15 mouse cellular contexts compared by ENCODE assay signal in the genomic region with DNA sequence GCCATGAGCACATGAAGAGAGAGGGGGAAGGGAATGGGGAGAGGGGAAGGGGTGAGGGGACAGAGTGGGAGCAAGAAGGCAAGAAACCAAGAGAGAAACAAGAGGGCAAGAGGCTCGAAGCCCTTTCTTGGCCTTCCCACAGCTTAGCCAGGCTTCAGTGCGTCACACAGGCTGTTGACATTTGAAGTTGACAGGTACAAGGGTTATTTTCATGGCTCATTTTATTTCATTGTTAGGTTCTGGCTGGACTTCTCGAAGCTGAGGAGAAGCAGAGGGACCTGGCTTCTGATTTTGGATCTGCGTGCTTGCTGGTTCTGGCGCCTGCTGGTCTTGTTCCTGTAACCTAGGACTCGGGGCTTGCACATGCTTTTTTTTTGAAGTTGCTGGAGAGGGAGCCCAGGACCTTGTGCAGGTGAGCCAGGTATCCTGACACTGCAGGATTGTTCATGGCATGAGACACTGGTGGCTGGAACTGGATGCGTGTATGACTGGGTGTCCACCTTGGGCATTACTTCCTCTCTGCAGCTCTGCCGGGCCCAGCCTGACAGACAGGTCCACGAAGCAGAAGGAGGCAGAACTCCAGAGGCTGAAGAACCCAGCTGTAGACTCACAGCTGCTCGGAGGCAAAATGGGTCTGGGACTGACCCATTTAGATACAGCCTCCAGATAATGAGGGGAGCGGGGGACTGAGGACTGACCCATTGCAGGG.
"Had no signal": no experiment of that assay in that cellular context is flagged by ENCODE, and none has a peak within 500 bp of the region (broad histone marks: within the 10 kb centered on the region; RNA-seq: fewer than 3 reads in every experiment).

No protein-coding gene starts in this region.

- H3K9me3 ChIP-seq: limb, embryonic 13.5 days; liver, embryonic 13.5 days; midbrain, embryonic 13.5 days; neural tube, embryonic 15.5 days had no signal

- DNase-seq: kidney, adult 8-10 months; kidney, postnatal 4 days; left cerebral cortex, postnatal 4 days; liver, embryonic 13.5 days; lung, adult 18-20 months; right cerebral cortex, postnatal 4 days; spleen, adult 18-20 months; thymus, adult 2 months; thymus, postnatal 25 days had no signal

- H3K4me2 ChIP-seq: limb, embryonic 13.5 days; liver, embryonic 13.5 days; midbrain, embryonic 13.5 days; neural tube, embryonic 15.5 days had no signal

- H3K36me3 ChIP-seq: limb, embryonic 13.5 days; midbrain, embryonic 13.5 days; neural tube, embryonic 15.5 days had no signal

- H3K27me3 ChIP-seq: limb, embryonic 13.5 days; liver, embryonic 13.5 days; midbrain, embryonic 13.5 days; neural tube, embryonic 15.5 days had no signal

- H3K4me1 ChIP-seq: midbrain, embryonic 13.5 days; neural tube, embryonic 15.5 days had no signal

- H3K27ac ChIP-seq: layer of hippocampus, adult 2 months; limb, embryonic 13.5 days; liver, embryonic 13.5 days; midbrain, embryonic 13.5 days; neural tube, embryonic 15.5 days had no signal

- H3K9ac ChIP-seq: limb, embryonic 13.5 days; liver, embryonic 13.5 days; midbrain, embryonic 13.5 days; neural tube, embryonic 15.5 days had no signal

- ATAC-seq: intestine, postnatal 0 days; midbrain, embryonic 13.5 days had no signal

- H3K4me3 ChIP-seq: layer of hippocampus, adult 2 months; limb, embryonic 13.5 days; liver, embryonic 13.5 days; midbrain, embryonic 13.5 days; myocyte; neural tube, embryonic 15.5 days had no signal
